Mouse (Mus musculus) left cerebral cortex, postnatal 14 days (tissue): Measurements from ENCODE around the gene Zfp654. TPM values are rescaled to one million over a fixed set of nuclear protein-coding genes. Genes with fewer than 3 reads are reported as not detected.
"Not testable (repeated sequence)": the region's sequence is repeated elsewhere in the genome, so short reads cannot be mapped to it uniquely, and the experiment has no call there.

Experiments
- DNase-seq, 2 experiments: peaks; one replicate each; pipeline ENCODE4 v3.0.0; 2021 to 2022; ENCODE audit warnings: low spot score in 2 of 2, mixed read lengths in 1 of 2
- intact Hi-C: fragments of 180-260 bp; cut with DNase I; formaldehyde crosslinking; loops from one replicate; pipeline ENCODE4 v1.15.1; 2025
- total RNA-seq, 2 experiments: library from RNA; stranded (reverse); gene quantifications; 2 replicates each; pipeline ENCODE4 v1.2.3; 2021

The Zfp654 gene
- total RNA-seq, 2 experiments from 2014 or later = 13.5 to 13.8 TPM

DNA sequence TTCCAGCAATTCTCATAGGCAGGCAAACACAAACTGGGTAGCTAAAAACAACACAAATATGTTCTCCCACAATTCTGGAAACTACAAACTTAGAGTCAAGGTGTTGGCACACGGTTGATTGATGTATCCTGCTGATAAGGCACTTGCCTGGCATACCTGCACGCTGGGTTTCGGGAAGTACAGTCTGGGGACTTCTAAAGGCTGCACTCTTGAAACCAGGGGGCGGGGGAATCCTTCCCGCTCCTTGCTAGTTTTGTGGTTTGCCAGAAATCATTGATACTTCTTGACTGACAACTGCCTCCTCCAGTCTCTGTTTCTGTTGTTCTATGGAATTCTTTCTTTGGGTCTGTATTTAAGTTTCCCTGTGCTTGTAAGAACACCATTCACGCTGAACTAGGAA lies 17.2 kb upstream of the Zfp654 start:
- DNase-seq = no peak
- intact Hi-C loops = no loop called here

DNA sequence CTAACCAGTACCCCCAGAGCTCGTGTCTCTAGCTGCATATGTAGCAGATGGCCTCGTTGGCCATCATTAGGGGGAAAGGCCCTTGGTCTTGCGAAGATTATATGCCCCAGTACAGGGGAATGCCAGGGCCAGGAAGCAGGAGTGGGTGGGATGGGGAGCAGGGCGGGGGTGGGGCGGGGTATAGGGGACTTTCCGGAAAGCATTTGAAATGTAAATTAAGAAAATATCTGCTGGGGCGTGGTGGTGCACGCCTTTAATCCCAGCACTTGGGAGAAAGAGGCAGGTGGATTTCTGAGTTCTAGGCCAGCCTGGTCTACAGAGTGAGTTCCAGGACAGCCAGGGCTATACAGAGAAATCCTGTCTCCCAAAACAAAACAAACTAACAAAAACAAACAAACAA lies 14.4 kb upstream of the Zfp654 start:
- DNase-seq, intact Hi-C loops: not testable (repeated sequence)

- no peak for DNase-seq
- intact Hi-C loops = no loop called here
Measured at GRCm38 (mm10) chr16:64856946-64857345, 5.5 kb upstream of the Zfp654 start.

GRCm38 (mm10) chr16:64852891-64853290 lies 1.4 kb upstream of the Zfp654 start:
- intact Hi-C loops = loop anchor here (5.0 kb wide), 1 partner anchor 66 kb away; no protein-coding TSS in a partner anchor
- no peak for DNase-seq

DNA sequence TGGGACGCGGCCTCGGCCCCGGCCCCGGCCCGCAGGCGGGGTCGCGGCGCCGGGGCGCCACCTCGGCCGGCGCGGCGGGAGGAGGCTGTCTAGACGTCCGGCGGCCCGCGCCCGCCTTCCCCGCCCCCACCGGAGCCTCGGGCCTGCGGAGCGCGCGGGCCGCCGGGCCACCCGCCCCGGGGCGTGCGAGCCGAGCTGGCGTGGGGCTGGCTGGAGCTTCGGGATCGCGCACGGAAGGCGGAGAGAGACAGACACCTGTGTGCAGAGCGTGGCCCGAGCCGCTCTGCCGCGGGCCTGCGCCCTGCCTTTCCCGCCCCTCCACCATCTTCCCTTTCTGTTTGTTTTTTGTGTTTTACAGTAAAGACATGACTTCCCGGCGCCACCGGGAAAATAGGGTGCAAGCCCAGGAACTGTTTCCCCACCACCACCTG lies 1.0 kb upstream of the Zfp654 start:
- DNase-seq = peak; percentile 11 to 30
- intact Hi-C loops = loop anchor here (5.0 kb wide), 1 partner anchor 65 kb away; no protein-coding TSS in a partner anchor

GRCm38 (mm10) chr16:64851085-64851562 lies 328 bp downstream of the Zfp654 start:
- intact Hi-C loops = loop anchor here (5.0 kb wide), 1 partner anchor 64 kb away; no protein-coding TSS in a partner anchor
- peak in 1 of 2 experiments; percentile 3 for DNase-seq

DNA sequence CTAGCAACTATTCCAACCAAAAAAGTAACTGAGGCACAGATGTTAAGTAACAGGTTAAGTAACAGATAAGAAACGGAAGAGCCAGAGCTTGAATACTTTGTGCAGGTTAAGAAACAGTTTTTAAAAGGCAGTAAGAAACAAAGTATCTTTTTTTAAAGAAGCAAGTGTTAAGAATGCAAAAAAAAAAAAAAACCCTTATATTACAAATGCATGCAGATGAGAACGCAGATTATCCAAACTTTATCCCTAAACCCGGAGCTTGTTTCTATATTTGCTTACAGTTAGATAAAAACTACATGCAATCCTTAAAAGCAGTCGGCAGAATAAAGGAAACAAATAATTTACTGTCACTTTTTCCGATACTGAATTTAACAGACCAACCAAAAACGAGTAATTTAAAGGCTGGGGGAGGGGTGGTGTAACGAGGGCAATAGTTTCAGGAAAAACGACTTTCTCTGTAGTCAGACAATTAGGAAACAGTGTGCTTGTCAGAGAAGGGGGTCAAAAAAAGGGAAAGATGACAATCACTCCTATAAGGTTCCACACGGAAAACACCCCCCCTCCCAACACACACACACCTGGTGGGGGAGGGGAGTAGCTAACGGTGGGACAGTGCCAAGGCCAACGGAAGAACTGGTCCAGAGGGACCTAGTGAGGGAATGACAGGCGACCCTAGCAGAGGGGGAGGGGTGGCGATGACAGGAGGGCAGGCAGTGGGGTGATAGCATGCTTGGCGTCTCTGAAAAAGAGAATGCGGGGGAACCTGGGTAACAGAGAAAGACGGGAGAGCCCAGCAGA lies 966 bp downstream of the Zfp654 start:
- intact Hi-C loops = loop anchor here (5.0 kb wide), 1 partner anchor 63 kb away; no protein-coding TSS in a partner anchor
- DNase-seq = peak; percentile 11 to 18

GRCm38 (mm10) chr16:64845947-64846346 lies 5.5 kb downstream of the Zfp654 start:
- DNase-seq = no peak
- intact Hi-C loops = no loop called here

GRCm38 (mm10) chr16:64842374-64842729 lies 9.1 kb downstream of the Zfp654 start:
- DNase-seq = no peak
- intact Hi-C loops = no loop called here

DNA sequence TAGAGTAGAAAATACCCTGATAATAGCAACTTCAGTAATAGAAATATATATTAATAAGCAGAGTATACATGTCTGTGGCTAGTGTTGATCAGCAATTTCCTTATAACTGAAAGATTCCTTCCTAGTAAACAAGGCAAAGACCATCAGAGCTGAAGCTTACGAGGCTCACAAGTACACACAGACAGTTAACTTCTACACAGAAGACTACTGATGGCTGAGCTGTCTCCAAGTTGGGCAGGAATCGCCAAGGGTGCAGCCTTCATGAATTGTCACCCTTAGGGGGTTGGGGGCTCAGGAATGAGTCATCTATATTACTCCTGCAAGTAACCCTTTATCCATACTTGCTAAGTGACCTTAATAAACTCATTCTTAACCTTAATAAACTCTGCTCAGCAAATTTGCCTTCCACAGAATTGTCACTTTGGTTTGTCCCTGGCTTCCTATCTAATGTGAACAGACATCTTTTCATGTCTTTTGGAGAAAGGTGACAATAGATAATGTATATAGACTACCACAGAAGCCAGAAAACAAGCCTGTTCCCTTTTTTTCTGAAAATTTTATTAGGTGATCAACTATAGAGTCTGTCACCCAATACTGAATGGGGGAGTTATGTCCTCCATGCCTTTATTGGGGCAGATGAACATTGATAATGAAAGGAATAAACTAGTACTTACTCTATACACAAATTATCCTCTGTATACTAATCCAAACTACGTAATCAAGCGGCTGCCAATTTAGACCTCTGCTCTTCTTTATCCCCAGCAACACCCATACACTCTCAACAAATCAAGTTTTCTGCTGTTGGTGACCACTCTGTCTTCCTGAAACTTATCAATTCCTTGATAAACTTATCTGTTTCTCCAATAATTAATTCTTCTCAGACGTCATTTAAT lies 9.7 kb downstream of the Zfp654 start:
- DNase-seq = no peak

DNA sequence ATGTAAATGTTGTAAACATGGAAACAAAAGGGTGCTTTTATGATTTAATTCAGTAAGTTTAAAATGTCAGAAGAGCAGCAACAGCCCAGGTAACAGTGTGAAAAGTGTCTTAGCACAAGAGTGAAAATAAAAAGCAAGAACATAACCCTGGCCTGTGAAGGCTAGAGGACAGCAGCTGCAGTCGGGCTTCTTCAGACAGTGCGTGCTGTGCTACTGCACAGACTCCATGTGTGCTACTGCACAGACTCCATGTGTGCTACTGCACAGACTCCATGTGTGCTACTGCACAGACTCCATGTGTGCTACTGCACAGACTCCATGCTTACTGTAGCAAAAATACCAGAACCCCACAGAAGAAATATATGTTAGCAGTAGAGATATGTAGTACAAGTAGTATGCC lies 14.7 kb downstream of the Zfp654 start:
- DNase-seq = no peak
- intact Hi-C loops = no loop called here

More for the DNA sequence above, 9.7 kb downstream of the Zfp654 start:
- intact Hi-C loops = no loop called here

DNA sequence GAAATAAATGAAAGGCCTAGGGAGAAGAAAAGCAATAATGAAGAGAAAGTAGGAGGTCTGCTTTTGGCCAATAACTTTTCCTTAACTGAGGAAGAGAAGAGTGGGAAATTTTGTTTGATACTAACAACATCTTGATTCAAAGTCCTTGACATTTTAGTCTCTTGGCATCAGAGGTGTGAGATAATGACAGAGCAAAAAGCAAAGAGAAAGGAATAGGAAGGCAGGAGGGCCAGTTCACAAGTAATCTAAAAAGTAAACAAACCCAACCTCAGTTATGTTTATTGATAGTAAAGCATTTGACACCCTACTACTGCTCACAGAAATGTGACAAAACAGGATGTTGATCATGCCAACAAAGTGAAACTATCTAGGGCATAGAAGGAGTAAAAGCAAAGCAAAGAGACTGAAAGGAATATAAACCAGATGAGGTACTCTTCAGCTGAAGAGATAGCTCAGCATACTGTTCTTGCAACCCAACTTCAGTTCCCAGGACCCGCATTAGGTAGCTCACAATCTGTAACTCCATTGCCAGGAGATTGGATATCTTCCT lies 15.4 kb downstream of the Zfp654 start:
- DNase-seq = no peak
- intact Hi-C loops = no loop called here

GRCm38 (mm10) chr16:64830291-64830690 lies 21.2 kb downstream of the Zfp654 start:
- no peak for DNase-seq
- intact Hi-C loops = no loop called here

- no peak for DNase-seq
- intact Hi-C loops = no loop called here
Measured at GRCm38 (mm10) chr16:64824474-64824873, 27.0 kb downstream of the Zfp654 start.

- intact Hi-C loops = no loop called here
Measured at GRCm38 (mm10) chr16:64823890-64824289, 27.6 kb downstream of the Zfp654 start.

GRCm38 (mm10) chr16:64817094-64817765 lies 34.2 kb downstream of the Zfp654 start:
- DNase-seq = no peak
- intact Hi-C loops = no loop called here

More at GRCm38 (mm10) chr16:64823890-64824289, 27.6 kb downstream of the Zfp654 start:
- DNase-seq = no peak

- intact Hi-C loops = no loop called here
- no peak for DNase-seq
Measured at GRCm38 (mm10) chr16:64803041-64803440, 48.4 kb downstream of the Zfp654 start.

- intact Hi-C loops = no loop called here
- DNase-seq = no peak
Measured at GRCm38 (mm10) chr16:64801638-64802037, 49.8 kb downstream of the Zfp654 start.

- intact Hi-C loops = no loop called here
Measured at GRCm38 (mm10) chr16:64800393-64800792, 51.1 kb downstream of the Zfp654 start.

More at GRCm38 (mm10) chr16:64800393-64800792, 51.1 kb downstream of the Zfp654 start:
- no peak for DNase-seq
